Mouse (Mus musculus): ENCODE data around the gene Mrpl43.

The Mrpl43 gene

GRCm38 (mm10) chr19:44983366-44983765 is 22.9 kb downstream of the Mrpl43 start:
- no peak for DNase-seq (ENCODE audit: inconsistent age in 2 of 2, low spot score in 1 of 2)

GRCm38 (mm10) chr19:44982477-44983115 is 23.6 kb downstream of the Mrpl43 start:
- no peak for DNase-seq (ENCODE audit: inconsistent age in 2 of 2, low spot score in 1 of 2)

DNA sequence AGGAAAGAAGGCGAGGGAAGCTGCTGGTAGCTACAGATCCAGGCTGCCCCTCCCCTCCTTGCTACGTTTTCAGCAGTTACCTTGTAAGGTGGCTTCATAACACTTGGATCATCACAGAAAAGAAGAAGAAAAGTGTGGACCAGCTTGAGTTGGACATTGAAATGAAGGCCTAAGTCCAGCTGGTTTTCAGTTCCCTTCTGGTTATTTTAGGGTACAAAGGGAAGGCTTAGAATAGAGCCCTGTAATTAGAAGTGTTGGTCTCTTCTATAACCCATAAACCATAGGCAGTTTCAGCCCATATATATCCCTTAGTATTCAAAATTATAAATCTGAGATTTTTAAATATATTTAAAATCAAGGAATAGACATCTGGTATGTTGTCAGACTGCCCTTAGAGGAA is 25.5 kb downstream of the Mrpl43 start:
- no peak for DNase-seq (ENCODE audit: inconsistent age in 2 of 2, low spot score in 1 of 2)

DNA sequence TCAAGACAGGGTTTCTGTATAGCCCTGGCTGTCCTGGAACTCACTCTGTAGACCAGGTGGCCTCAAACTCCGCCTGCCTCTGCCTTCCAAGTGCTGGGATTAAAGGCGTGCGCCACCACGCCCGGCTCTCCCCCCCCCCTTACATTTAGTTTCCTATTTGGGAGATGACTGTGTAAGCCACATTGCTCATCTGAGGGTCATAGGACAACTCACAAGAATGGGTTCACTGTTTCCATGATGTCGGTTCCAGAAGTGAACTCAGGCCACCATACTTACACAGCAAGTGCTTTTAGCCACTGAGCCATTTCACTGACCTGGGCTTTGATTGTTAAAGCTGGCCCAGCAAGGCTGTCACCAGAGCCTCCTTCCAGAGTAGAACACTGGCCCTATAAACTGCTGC is 29.1 kb downstream of the Mrpl43 start:
- no peak for DNase-seq (ENCODE audit: inconsistent age in 2 of 2, low spot score in 1 of 2)

GRCm38 (mm10) chr19:44976636-44977035 is 29.6 kb downstream of the Mrpl43 start:
- DNase-seq (ENCODE audit: inconsistent age in 2 of 2, low spot score in 1 of 2) = no peak

GRCm38 (mm10) chr19:44968329-44968728 is 37.9 kb downstream of the Mrpl43 start:
- DNase-seq (ENCODE audit: inconsistent age in 2 of 2, low spot score in 1 of 2) = no peak

DNA sequence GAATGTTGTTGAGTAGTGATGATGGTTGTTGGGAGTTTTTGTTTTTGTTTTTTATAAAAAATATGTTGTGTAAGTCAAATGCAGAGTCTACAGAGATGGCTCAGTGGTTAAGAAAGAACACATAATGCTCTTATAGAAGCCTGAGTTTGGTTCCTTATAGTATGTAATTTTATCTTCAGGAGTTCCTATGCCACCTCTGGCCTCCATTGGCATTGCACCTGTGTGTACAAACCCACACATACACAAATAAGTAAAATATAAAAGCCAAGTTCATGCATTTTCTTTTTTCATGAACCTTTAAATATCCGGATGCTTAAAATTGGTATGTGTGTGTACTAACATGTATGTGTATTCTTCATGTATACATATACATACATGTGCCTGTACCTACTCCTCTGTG is 40.3 kb downstream of the Mrpl43 start:
- no peak for DNase-seq (ENCODE audit: inconsistent age in 2 of 2, low spot score in 1 of 2)

DNA sequence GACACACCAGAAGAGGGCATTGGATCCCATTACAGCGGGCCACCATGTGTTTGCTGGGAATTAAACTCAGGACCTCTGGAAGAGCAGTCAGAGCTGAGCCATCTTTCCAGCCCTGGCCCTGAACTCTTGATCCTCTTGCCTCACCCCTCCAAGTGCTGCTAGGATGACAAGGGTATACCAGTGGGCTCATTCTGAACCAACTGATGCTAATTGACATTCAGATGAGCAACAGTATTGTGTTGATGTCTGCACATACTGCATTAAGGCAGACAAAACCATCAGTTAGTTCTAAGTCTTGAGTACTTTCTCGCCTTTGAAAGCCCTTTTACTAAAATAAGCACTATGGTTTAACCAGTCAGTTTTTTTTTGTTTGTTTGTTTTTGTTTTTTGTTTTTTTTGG is 46.6 kb downstream of the Mrpl43 start:
- DNase-seq (ENCODE audit: inconsistent age in 2 of 2, low spot score in 1 of 2) = no peak
